Comparison of ENCODE assay signal across 12 mouse cellular contexts in genomic region chr7:133011611-133012010, GRCm38 (mm10).
DNase-seq lines count a peak whose midpoint lies in the region; ATAC-seq and TF ChIP-seq lines count a peak whose summit lies in the region.
"Had no signal": no experiment of that assay in that cellular context is flagged by ENCODE, and none has a peak within 500 bp of the region (broad histone marks: within the 10 kb centered on the region; RNA-seq: fewer than 3 reads in every experiment).

No protein-coding gene starts in this region.

- peaks cover 25% of the 10 kb centered on the region for H3K79me2 ChIP-seq in myocyte (ENCODE audit: control insufficient read depth, insufficient read depth)

- no peak overlapping the region for H3ac ChIP-seq in myocyte (ENCODE audit: control insufficient read depth, insufficient read length)

- no peak overlapping the region for H3K4me3 ChIP-seq in kidney, embryonic 16.5 days (ENCODE audit: low read length)
- no peak overlapping the region for H3K4me3 ChIP-seq in forebrain, embryonic 14.5 days (ENCODE audit: low read depth, low read length)
- no peak overlapping the region for H3K4me3 ChIP-seq in myocyte
- H3K4me3 ChIP-seq: limb, embryonic 15.5 days had no signal

- peaks cover 10% of the 10 kb centered on the region for H3K36me3 ChIP-seq in kidney, embryonic 16.5 days (ENCODE audit: insufficient read depth, low read length)
- 0 out of 2 replicates have a peak, but pooled peaks cover 6% of the 10 kb centered on the region for H3K36me3 ChIP-seq in forebrain, embryonic 14.5 days (ENCODE audit: control insufficient read depth, insufficient read depth, low read length)
- no peaks in the 10 kb centered on the region for H3K36me3 ChIP-seq in myocyte (ENCODE audit: control insufficient read depth, insufficient read depth)

- 48% methylated on average over 4 of the region's 4 CpGs for WGBS in kidney, embryonic 16.5 days
- 13% methylated on average over 4 of the region's 4 CpGs for WGBS in forebrain, embryonic 14.5 days

- no peak for ATAC-seq in kidney, embryonic 16.5 days (ENCODE audit: low FRiP score, low TSS enrichment)
- ATAC-seq in forebrain, embryonic 14.5 days, result peak; percentile 27; the same call in 1 of the 2 replicates

- DNase-seq in cerebellum, adult 9-10 months, result peak; percentile 42
- DNase-seq in cerebellum, adult 9-11 months, result no peak
- no peak for DNase-seq in kidney, adult 11 months
- DNase-seq in forebrain, embryonic 14.5 days (ENCODE audit: low spot score), result peak; percentile 86
- DNase-seq in thymus, postnatal 4 days, result no peak
- DNase-seq in T-cell, adult 2 months (ENCODE audit: low spot score), result no peak
- DNase-seq: heart, postnatal 36 days had no signal

- TF ChIP-seq POLR2A in myocyte (IDR thresholded peaks at IDR 0.05; ENCODE audit: insufficient read length, low read depth), result no peak

- H3K27me3 ChIP-seq in kidney, embryonic 16.5 days (ENCODE audit: insufficient read depth, low read length), result no peaks in the 10 kb centered on the region
- no peaks in the 10 kb centered on the region for H3K27me3 ChIP-seq in forebrain, embryonic 14.5 days (replicated peaks; ENCODE audit: control insufficient read depth, insufficient read depth, low read length)
- no peaks in the 10 kb centered on the region for H3K27me3 ChIP-seq in myocyte (ENCODE audit: control insufficient read depth, insufficient read depth, insufficient read length)
- H3K27me3 ChIP-seq: limb, embryonic 15.5 days had no signal

- peaks cover 61% of the 10 kb centered on the region for H3K4me1 ChIP-seq in kidney, embryonic 16.5 days (ENCODE audit: insufficient read depth, low read length)
- H3K4me1 ChIP-seq in forebrain, embryonic 14.5 days (ENCODE audit: control insufficient read depth, insufficient read depth, low read length), result peaks cover 59% of the 10 kb centered on the region

- peak overlapping the region; percentile 57; the same call in 1 of the 2 replicates for H3K27ac ChIP-seq in kidney, embryonic 16.5 days (ENCODE audit: low read length)
- H3K27ac ChIP-seq in forebrain, embryonic 14.5 days (ENCODE audit: low read depth, low read length), result peak overlapping the region; percentile 81; the same call in 1 of the 2 replicates
- H3K27ac ChIP-seq: macrophage had no signal

- H3K9ac ChIP-seq in kidney, embryonic 16.5 days (replicated peaks; ENCODE audit: low read length), result no peak overlapping the region
- no peak overlapping the region for H3K9ac ChIP-seq in forebrain, embryonic 14.5 days (ENCODE audit: low read length)
- H3K9ac ChIP-seq: limb, embryonic 15.5 days had no signal

- H3K4me2 ChIP-seq in kidney, embryonic 16.5 days (replicated peaks; ENCODE audit: low read depth, low read length), result no peak overlapping the region
- peak overlapping the region; percentile 1 for H3K4me2 ChIP-seq in forebrain, embryonic 14.5 days (ENCODE audit: low read length)
- H3K4me2 ChIP-seq in myocyte (ENCODE audit: low read depth), result peak overlapping the region; percentile 30
- H3K4me2 ChIP-seq: limb, embryonic 15.5 days had no signal

- H3K9me3 ChIP-seq in kidney, embryonic 16.5 days (ENCODE audit: low read length), result no peaks in the 10 kb centered on the region
- no peaks in the 10 kb centered on the region for H3K9me3 ChIP-seq in forebrain, embryonic 14.5 days (replicated peaks; ENCODE audit: control insufficient read depth, low read length)
- H3K9me3 ChIP-seq: G1E; limb, embryonic 15.5 days had no signal

TF ChIP-seq in myocyte, 11 proteins besides CTCF, POLR2A, EP300 and RAD21:
- no peak for TF ChIP-seq MYOG (IDR thresholded peaks at IDR 0.05; ENCODE audit: control insufficient read depth in 1 of 3, insufficient read depth in 1 of 3, insufficient read length in 2 of 3, low read depth in 2 of 3)
- no peak for TF ChIP-seq TCF3 (IDR thresholded peaks at IDR 0.05; ENCODE audit: insufficient read length, low read depth)
- no peak for TF ChIP-seq USF1 (IDR thresholded peaks at IDR 0.05; ENCODE audit: low read depth)
- no peak for TF ChIP-seq MAX (IDR thresholded peaks at IDR 0.05; ENCODE audit: low read depth)
- no peak for TF ChIP-seq REST (IDR thresholded peaks at IDR 0.05; ENCODE audit: insufficient read depth, insufficient read length)
- no peak for TF ChIP-seq POLR2AphosphoS2 (IDR thresholded peaks at IDR 0.05; ENCODE audit: insufficient read length, low read depth)
- TF ChIP-seq CEBPB (IDR thresholded peaks at IDR 0.05; ENCODE audit: insufficient read depth, poor library complexity, severe bottlenecking), result no peak
- TF ChIP-seq TCF12 (IDR thresholded peaks at IDR 0.05; ENCODE audit: insufficient read depth, poor library complexity, severe bottlenecking), result no peak
- no peak for TF ChIP-seq E2F4 (IDR thresholded peaks at IDR 0.05; ENCODE audit: insufficient read depth)
- TF ChIP-seq SRF (IDR thresholded peaks at IDR 0.05; ENCODE audit: control insufficient read depth, insufficient read length, low read depth), result no peak
- no peak for TF ChIP-seq MYOD1 (IDR thresholded peaks at IDR 0.05; ENCODE audit: control insufficient read depth in 1 of 3, insufficient read length in 2 of 3, low read depth in 2 of 3)

Comparison
In these comparisons a context has a peak if more than half of its experiments do, and no peak if none do; other contexts are left out.
1. DNase-seq: peak in cerebellum, adult 9-10 months (single experiment) and forebrain, embryonic 14.5 days (single experiment); none in cerebellum, adult 9-11 months (single experiment), kidney, adult 11 months (single experiment), thymus, postnatal 4 days (single experiment) and T-cell, adult 2 months (single experiment).